Mouse (Mus musculus) frontal cortex, postnatal 25 days (tissue): Measurements from ENCODE around the gene Prox1.

Experiments
- DNase-seq, 2 experiments: peaks; one replicate each; pipeline ENCODE4 v3.0.0; 2022; ENCODE audit warnings: low spot score in 2 of 2

Prox1 gene

GRCm38 (mm10) chr1:190144416-190144815, 26.1 kb downstream of the Prox1 start:
- DNase-seq, result no peak

GRCm38 (mm10) chr1:190143593-190143992, 26.9 kb downstream of the Prox1 start:
- DNase-seq, result no peak

- DNase-seq, result no peak
Measured at GRCm38 (mm10) chr1:190142584-190142983, 27.9 kb downstream of the Prox1 start.

GRCm38 (mm10) chr1:190140519-190140918, 30.0 kb downstream of the Prox1 start:
- DNase-seq, result no peak

- DNase-seq, result no peak
Measured at GRCm38 (mm10) chr1:190139711-190140405, 30.7 kb downstream of the Prox1 start.

GRCm38 (mm10) chr1:190137943-190138342, 32.6 kb downstream of the Prox1 start:
- no peak for DNase-seq

GRCm38 (mm10) chr1:190132897-190133296, 37.6 kb downstream of the Prox1 start:
- no peak for DNase-seq

GRCm38 (mm10) chr1:190130888-190131287, 39.6 kb downstream of the Prox1 start:
- DNase-seq, result no peak

GRCm38 (mm10) chr1:190129553-190129952, 41.0 kb downstream of the Prox1 start:
- no peak for DNase-seq

- no peak for DNase-seq
Measured at GRCm38 (mm10) chr1:190128674-190129322, 41.7 kb downstream of the Prox1 start.

GRCm38 (mm10) chr1:190127878-190128277, 42.6 kb downstream of the Prox1 start:
- no peak for DNase-seq

- DNase-seq, result no peak
Measured at GRCm38 (mm10) chr1:190127163-190127795, 43.2 kb downstream of the Prox1 start.

GRCm38 (mm10) chr1:190124961-190125739, 45.4 kb downstream of the Prox1 start:
- DNase-seq, result no peak

- no peak for DNase-seq
Measured at GRCm38 (mm10) chr1:190123404-190123803, 47.1 kb downstream of the Prox1 start.

- no peak for DNase-seq
Measured at GRCm38 (mm10) chr1:190115985-190116384, 54.5 kb downstream of the Prox1 start.

GRCm38 (mm10) chr1:190111741-190112140, 58.8 kb downstream of the Prox1 start:
- no peak for DNase-seq

- DNase-seq, result no peak
Measured at GRCm38 (mm10) chr1:190107587-190107986, 62.9 kb downstream of the Prox1 start.

- DNase-seq, result no peak
Measured at GRCm38 (mm10) chr1:190106674-190107420, 63.7 kb downstream of the Prox1 start.

GRCm38 (mm10) chr1:190106060-190106459, 64.5 kb downstream of the Prox1 start:
- DNase-seq, result no peak

- DNase-seq, result peak in 1 of 2 experiments; percentile 6
Measured at GRCm38 (mm10) chr1:190093326-190093725, 77.2 kb downstream of the Prox1 start.

GRCm38 (mm10) chr1:190092076-190092475, 78.4 kb downstream of the Prox1 start:
- no peak for DNase-seq
